Mouse (Mus musculus) intestine, embryonic 16.5 days (tissue): ENCODE results near the gene Il21r. TPM values are rescaled to one million over a fixed set of nuclear protein-coding genes. Genes with fewer than 3 reads are reported as not detected.

Experiments
- ATAC-seq: fragments of 200-750 bp; cut with Nextera tagmentation; 2 replicates; pipeline ENCODE4 v1.8.0; 2017; ENCODE audit warnings: moderate TSS enrichment, moderate library complexity
- H3K27ac ChIP-seq: fragments of 300-500 bp; sonication (generic); 2 replicates; pipeline ENCODE4 v1.5.1; 2014; ENCODE audit warnings: mild to moderate bottlenecking, low read length
- H3K27me3 ChIP-seq: fragments of 300-500 bp; sonication (generic); replicated peaks from 2 replicates; pipeline ENCODE4 v1.6.1; 2014; ENCODE audit warnings: low read length, control low read depth, mixed read lengths; ENCODE audit not compliant: control insufficient read depth, insufficient read depth
- H3K36me3 ChIP-seq: fragments of 300-500 bp; sonication (generic); 2 replicates; pipeline ENCODE4 v1.6.1; 2014; ENCODE audit warnings: low read length, control low read depth; ENCODE audit not compliant: control insufficient read depth, insufficient read depth
- H3K4me1 ChIP-seq: fragments of 300-500 bp; sonication (generic); 2 replicates; pipeline ENCODE4 v1.6.1; 2014; ENCODE audit warnings: low read length, control low read depth, mixed read lengths; ENCODE audit not compliant: control insufficient read depth, insufficient read depth
- H3K4me2 ChIP-seq: fragments of 300-500 bp; sonication (generic); 2 replicates; pipeline ENCODE4 v1.6.1; 2014; ENCODE audit warnings: low read depth, low read length, control low read depth
- H3K4me3 ChIP-seq: fragments of 300-500 bp; sonication (generic); 2 replicates; pipeline ENCODE4 v1.5.1; 2014; ENCODE audit warnings: mild to moderate bottlenecking, low read length
- H3K9ac ChIP-seq: fragments of 300-500 bp; sonication (generic); 2 replicates; pipeline ENCODE4 v1.6.1; 2014; ENCODE audit warnings: low read depth, low read length
- H3K9me3 ChIP-seq: fragments of 300-500 bp; sonication (generic); 2 replicates; pipeline ENCODE4 v1.6.1; 2016; ENCODE audit warnings: low read length, control low read depth; ENCODE audit not compliant: control insufficient read depth
- WGBS: fragments of 180-500 bp; shearing (Covaris S2); extraction: QIAGEN DNeasy Blood & Tissue Kit; methylation state at CpG from one replicate; pipeline ENCODE4 v1.1.7; 2014; 5-methylcytosine and 5-hydroxymethylcytosine counted together
- polyA plus RNA-seq: library from polyadenylated mRNA; unstranded; fragments of >200 nt; fragmentation: Nextera tagmentation; extraction: Ambion mirVana; gene quantifications from 2 replicates; pipeline ENCODE4 v1.2.1, GENCODE M21; 2015

Gene Il21r
- polyA plus RNA-seq, 1 experiment from 2014 or later, result 0.59 TPM

GRCm38 (mm10) chr7:125597083-125597482, 6.1 kb upstream of the Il21r start:
- Histone ChIP-seq H3K4me3 (no peak overlapping the region), H3K27me3 (no peaks in the 10 kb centered on the region)
- WGBS, result 87% methylated on average over 9 of the region's 9 CpGs

GRCm38 (mm10) chr7:125597516-125598347, 5.5 kb upstream of the Il21r start:
- Histone ChIP-seq H3K4me3 (no peak overlapping the region), H3K36me3 (no peaks in the 10 kb centered on the region), H3K27ac (no peak overlapping the region), H3K9ac (no peak overlapping the region), H3K27me3 (no peaks in the 10 kb centered on the region), H3K9me3 (no peaks in the 10 kb centered on the region), H3K4me1 (no peaks in the 10 kb centered on the region), H3K4me2 (no peak overlapping the region)
- ATAC-seq, result no peak
- 91% methylated on average over 11 of the region's 11 CpGs for WGBS

More at GRCm38 (mm10) chr7:125597083-125597482, 6.1 kb upstream of the Il21r start:
- H3K36me3 ChIP-seq, result no peaks in the 10 kb centered on the region
- no peaks in the 10 kb centered on the region for H3K4me1 ChIP-seq
- H3K9ac ChIP-seq, result no peak overlapping the region
- ATAC-seq, result no peak
- H3K9me3 ChIP-seq, result no peaks in the 10 kb centered on the region
- no peak overlapping the region for H3K4me2 ChIP-seq
- no peak overlapping the region for H3K27ac ChIP-seq

GRCm38 (mm10) chr7:125599373-125599973, 3.8 kb upstream of the Il21r start:
- H3K36me3 ChIP-seq, result no peaks in the 10 kb centered on the region
- no peaks in the 10 kb centered on the region for H3K9me3 ChIP-seq
- no peaks in the 10 kb centered on the region for H3K4me1 ChIP-seq
- H3K27me3 ChIP-seq, result no peaks in the 10 kb centered on the region
- no peak overlapping the region for H3K9ac ChIP-seq
- no peak overlapping the region for H3K4me2 ChIP-seq
- ATAC-seq, result no peak
- no peak overlapping the region for H3K27ac ChIP-seq
- 59% methylated on average over 4 of the region's 4 CpGs for WGBS
- H3K4me3 ChIP-seq, result no peak overlapping the region

GRCm38 (mm10) chr7:125600136-125600535, 3.1 kb upstream of the Il21r start:
- 70% methylated on average over 10 of the region's 10 CpGs for WGBS

GRCm38 (mm10) chr7:125600612-125601279, 2.5 kb upstream of the Il21r start:
- Histone ChIP-seq H3K9ac (no peak overlapping the region), H3K4me3 (no peak overlapping the region), H3K27me3 (no peaks in the 10 kb centered on the region), H3K9me3 (no peaks in the 10 kb centered on the region), H3K4me2 (no peak overlapping the region), H3K4me1 (no peaks in the 10 kb centered on the region), H3K36me3 (no peaks in the 10 kb centered on the region), H3K27ac (no peak overlapping the region)
- ATAC-seq, result no peak
- 43% methylated on average over 6 of the region's 6 CpGs for whole genome bisulfite sequencing

More at GRCm38 (mm10) chr7:125600136-125600535, 3.1 kb upstream of the Il21r start:
- Histone ChIP-seq H3K9ac (no peak overlapping the region), H3K4me1 (no peaks in the 10 kb centered on the region), H3K27me3 (no peaks in the 10 kb centered on the region), H3K4me3 (no peak overlapping the region), H3K36me3 (no peaks in the 10 kb centered on the region), H3K27ac (no peak overlapping the region), H3K9me3 (no peaks in the 10 kb centered on the region), H3K4me2 (no peak overlapping the region)
- ATAC-seq, result no peak

GRCm38 (mm10) chr7:125601280-125601670, 2.0 kb upstream of the Il21r start:
- WGBS, result 81% methylated on average over 6 of the region's 6 CpGs
- no peak overlapping the region for H3K4me2 ChIP-seq
- H3K36me3 ChIP-seq, result no peaks in the 10 kb centered on the region
- ATAC-seq, result no peak
- no peak overlapping the region for H3K27ac ChIP-seq
- H3K9me3 ChIP-seq, result no peaks in the 10 kb centered on the region
- H3K27me3 ChIP-seq, result no peaks in the 10 kb centered on the region
- no peak overlapping the region for H3K4me3 ChIP-seq
- no peak overlapping the region for H3K9ac ChIP-seq
- no peaks in the 10 kb centered on the region for H3K4me1 ChIP-seq

GRCm38 (mm10) chr7:125601821-125602448, 1.3 kb upstream of the Il21r start:
- H3K4me3 ChIP-seq, result no peak overlapping the region
- H3K27me3 ChIP-seq, result no peaks in the 10 kb centered on the region
- H3K9ac ChIP-seq, result no peak overlapping the region
- 77% methylated on average over 11 of the region's 11 CpGs for WGBS
- ATAC-seq, result no peak
- no peak overlapping the region for H3K27ac ChIP-seq
- H3K4me2 ChIP-seq, result no peak overlapping the region
- H3K9me3 ChIP-seq, result no peaks in the 10 kb centered on the region
- no peaks in the 10 kb centered on the region for H3K36me3 ChIP-seq
- no peaks in the 10 kb centered on the region for H3K4me1 ChIP-seq

GRCm38 (mm10) chr7:125604362-125605319, 1.4 kb downstream of the Il21r start:
- H3K27ac ChIP-seq, result no peak overlapping the region
- H3K36me3 ChIP-seq, result no peaks in the 10 kb centered on the region
- no peak overlapping the region for H3K9ac ChIP-seq
- WGBS, result 78% methylated on average over 12 of the region's 12 CpGs
- no peak overlapping the region for H3K4me2 ChIP-seq
- no peaks in the 10 kb centered on the region for H3K27me3 ChIP-seq
- no peak overlapping the region for H3K4me3 ChIP-seq
- no peaks in the 10 kb centered on the region for H3K4me1 ChIP-seq
- H3K9me3 ChIP-seq, result no peaks in the 10 kb centered on the region
- ATAC-seq, result no peak
